Mouse (Mus musculus) liver, embryonic 13.5 days (tissue): ENCODE data around the gene Rec8. TPM values are rescaled to one million over a fixed set of nuclear protein-coding genes. Genes with fewer than 3 reads are reported as not detected.
A peak's percentile ranks its signal among the peaks of the same experiment; 100 is the strongest.

Experiments used
- ATAC-seq: fragments of 200-750 bp; cut with Nextera tagmentation; 2 replicates; pipeline ENCODE4 v1.8.0; 2017; ENCODE audit warnings: low read depth, mild to moderate bottlenecking, moderate number of reproducible peaks, moderate library complexity
- DNase-seq: peaks from one replicate; pipeline ENCODE4 v3.0.0; 2022
- H3K27ac ChIP-seq: fragments of 300-500 bp; sonication (generic); 2 replicates; pipeline ENCODE4 v1.5.1; 2015; ENCODE audit warnings: moderate library complexity, mild to moderate bottlenecking, inconsistent platforms
- H3K27me3 ChIP-seq: fragments of 300-500 bp; sonication (generic); 2 replicates; pipeline ENCODE4 v1.6.1; 2015; ENCODE audit warnings: mild to moderate bottlenecking, inconsistent platforms
- H3K36me3 ChIP-seq: fragments of 300-500 bp; sonication (generic); 2 replicates; pipeline ENCODE4 v1.6.1; 2015; ENCODE audit warnings: mild to moderate bottlenecking, inconsistent platforms
- H3K4me1 ChIP-seq: fragments of 300-500 bp; sonication (generic); replicated peaks from 2 replicates; pipeline ENCODE4 v1.6.1; 2015; ENCODE audit warnings: inconsistent platforms
- H3K4me2 ChIP-seq: fragments of 300-500 bp; sonication (generic); 2 replicates; pipeline ENCODE4 v1.6.1; 2015; ENCODE audit warnings: inconsistent platforms, mild to moderate bottlenecking, moderate library complexity
- H3K4me3 ChIP-seq: fragments of 300-500 bp; sonication (generic); replicated peaks from 2 replicates; pipeline ENCODE4 v1.5.1; 2015; ENCODE audit warnings: mild to moderate bottlenecking, inconsistent platforms
- H3K9ac ChIP-seq: fragments of 300-500 bp; sonication (generic); 2 replicates; pipeline ENCODE4 v1.6.1; 2015; ENCODE audit warnings: mild to moderate bottlenecking, inconsistent platforms
- H3K9me3 ChIP-seq: fragments of 300-500 bp; sonication (generic); replicated peaks from 2 replicates; pipeline ENCODE4 v1.6.1; 2016; ENCODE audit warnings: inconsistent platforms
- WGBS: fragments of 180-500 bp; shearing (Covaris S2); methylation state at CpG from one replicate; pipeline ENCODE4 v1.1.7; 2015; ENCODE audit not compliant: insufficient replicate concordance; 5-methylcytosine and 5-hydroxymethylcytosine counted together
- polyA plus RNA-seq: library from polyadenylated mRNA; unstranded; fragments of >200 nt; fragmentation: Nextera tagmentation; extraction: Ambion mirVana; gene quantifications from 2 replicates; pipeline ENCODE4 v1.2.1, GENCODE M21; 2015

The Rec8 gene
- 1.6 and 1.7 TPM in 2 replicates for polyA plus RNA-seq

DNA sequence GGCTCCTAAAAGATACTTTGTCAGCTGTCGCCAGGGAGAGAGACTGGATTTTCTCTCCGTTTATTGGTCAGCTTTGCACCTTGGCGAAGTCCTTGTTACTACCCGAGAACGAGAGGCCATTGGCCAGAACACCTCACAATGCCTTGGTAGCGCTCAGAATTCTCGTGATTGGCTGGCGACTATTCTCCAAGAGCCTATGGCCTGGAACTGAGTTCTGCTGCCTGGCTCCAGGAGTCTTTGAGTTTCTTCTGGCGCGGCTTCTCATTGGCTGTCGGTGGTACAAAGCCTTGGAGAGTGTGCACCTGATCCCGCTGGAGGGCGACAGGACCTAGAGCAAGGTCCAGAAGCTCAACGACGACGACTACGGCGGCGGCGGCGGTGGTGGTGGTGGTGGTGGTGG lies at the start of gene Rec8:
Gene Rec8 (plus strand): TSS at position 216 of the 400 bp plus-strand sequence.
- Histone ChIP-seq H3K4me1 (peaks cover 66% of the 10 kb centered on the region), H3K4me3 (peak within 1 kb of the TSS; percentile 51), H3K36me3 (no peaks in the 10 kb centered on the region), H3K27me3 (no peaks in the 10 kb centered on the region), H3K4me2 (peak within 1 kb of the TSS; percentile 77), H3K9me3 (no peaks in the 10 kb centered on the region), H3K9ac (peak within 1 kb of the TSS; percentile 62), H3K27ac (peak within 1 kb of the TSS; percentile 59)
- WGBS = 21% methylated on average over 21 of the region's 21 CpGs
- peak; percentile 39 for DNase-seq
- ATAC-seq = peak; percentile 73

DNA sequence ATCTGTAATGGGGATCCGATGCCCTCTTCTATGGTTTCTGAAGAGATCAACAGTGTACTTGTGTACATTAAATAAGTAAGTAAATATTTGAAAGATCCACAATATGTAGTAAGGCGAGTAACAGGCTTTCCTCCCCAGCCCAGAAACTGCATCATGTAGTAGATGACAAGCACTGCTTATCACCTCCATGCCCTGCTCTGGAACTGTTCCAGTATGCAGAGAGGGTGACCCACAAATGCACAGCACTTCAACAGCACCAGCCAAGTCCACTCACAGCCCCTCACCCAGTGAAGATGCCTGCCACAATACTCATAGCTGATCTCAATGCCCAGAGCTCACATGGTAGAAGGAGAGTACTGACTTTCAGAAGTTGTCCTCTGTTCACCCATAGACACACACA lies 47.2 kb upstream of the Rec8 start:
- peaks cover 24% of the 10 kb centered on the region for H3K4me1 ChIP-seq
- H3K27me3 ChIP-seq = no peaks in the 10 kb centered on the region
- peaks cover 53% of the 10 kb centered on the region for H3K36me3 ChIP-seq
- ATAC-seq (no peak), DNase-seq (no peak)
- H3K9me3 ChIP-seq = no peaks in the 10 kb centered on the region
- no peak overlapping the region; the same call in 1 of the 2 replicates for H3K27ac ChIP-seq
- H3K9ac ChIP-seq = no peak overlapping the region
- 58% methylated on average over 2 of the region's 2 CpGs for WGBS
- no peak overlapping the region for H3K4me2 ChIP-seq
- no peak overlapping the region for H3K4me3 ChIP-seq

DNA sequence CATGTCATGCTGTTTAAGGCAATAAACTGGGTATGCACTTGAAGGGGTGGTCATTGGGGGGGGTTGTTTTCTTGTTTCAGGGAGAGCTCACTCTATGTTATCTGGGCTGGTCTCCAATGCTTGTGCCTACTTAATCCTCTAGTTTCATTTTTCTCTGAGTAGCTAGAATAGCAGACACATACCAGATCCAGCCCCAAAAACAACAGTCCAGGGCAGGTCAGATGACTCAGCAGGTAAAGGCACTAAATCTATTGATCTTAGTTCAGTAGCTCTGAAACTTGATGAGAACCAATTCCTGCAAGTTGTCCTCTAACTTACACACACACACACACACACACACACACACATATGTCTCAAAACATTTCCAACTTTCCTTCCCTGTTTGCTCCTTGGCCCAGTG lies 46.1 kb upstream of the Rec8 start:
- H3K36me3 ChIP-seq = peaks cover 41% of the 10 kb centered on the region

DNA sequence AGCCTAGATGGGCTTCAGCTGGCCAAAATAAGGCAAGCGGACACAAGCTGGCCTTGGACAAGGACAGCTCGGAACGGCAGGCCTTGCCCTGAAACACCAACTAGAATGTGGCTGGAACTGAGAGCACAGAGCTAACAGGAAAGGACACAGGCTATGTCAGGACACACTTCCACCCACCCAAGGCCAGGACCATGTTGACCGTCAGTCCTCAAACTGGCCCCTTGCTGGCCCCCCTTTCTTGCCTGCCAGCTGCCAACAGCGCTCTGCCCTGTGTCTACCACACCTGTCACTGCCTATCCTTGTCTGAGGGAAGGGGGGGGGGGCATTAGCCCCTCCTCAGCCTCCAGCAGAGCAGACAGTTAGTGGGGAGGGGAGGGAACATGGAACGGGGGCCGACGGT lies 42.5 kb upstream of the Rec8 start, which contains the start of gene Fitm1:
Gene Fitm1 (plus strand): TSS at position 316 of the 400 bp plus-strand sequence.
- Histone ChIP-seq H3K27ac (no peak within 1 kb of the TSS), H3K4me1 (peaks cover 59% of the 10 kb centered on the region), H3K9me3 (no peaks in the 10 kb centered on the region), H3K36me3 (peaks cover 15% of the 10 kb centered on the region), H3K9ac (peak within 1 kb of the TSS; percentile 4; the same call in 1 of the 2 replicates), H3K27me3 (no peaks in the 10 kb centered on the region), H3K4me2 (no peak within 1 kb of the TSS), H3K4me3 (no peak within 1 kb of the TSS)
- no peak for ATAC-seq
- WGBS = 61% methylated on average over 8 of the region's 8 CpGs
- DNase-seq = no peak

More for the DNA sequence above, 46.1 kb upstream of the Rec8 start:
- H3K27me3 ChIP-seq = no peaks in the 10 kb centered on the region
- no peak overlapping the region for H3K4me2 ChIP-seq
- H3K9me3 ChIP-seq = no peaks in the 10 kb centered on the region
- no peak overlapping the region for H3K9ac ChIP-seq
- ATAC-seq (no peak), DNase-seq (no peak)
- no peak overlapping the region for H3K4me3 ChIP-seq
- peak overlapping the region; percentile 53; the same call in 1 of the 2 replicates for H3K27ac ChIP-seq
- peaks cover 31% of the 10 kb centered on the region for H3K4me1 ChIP-seq

DNA sequence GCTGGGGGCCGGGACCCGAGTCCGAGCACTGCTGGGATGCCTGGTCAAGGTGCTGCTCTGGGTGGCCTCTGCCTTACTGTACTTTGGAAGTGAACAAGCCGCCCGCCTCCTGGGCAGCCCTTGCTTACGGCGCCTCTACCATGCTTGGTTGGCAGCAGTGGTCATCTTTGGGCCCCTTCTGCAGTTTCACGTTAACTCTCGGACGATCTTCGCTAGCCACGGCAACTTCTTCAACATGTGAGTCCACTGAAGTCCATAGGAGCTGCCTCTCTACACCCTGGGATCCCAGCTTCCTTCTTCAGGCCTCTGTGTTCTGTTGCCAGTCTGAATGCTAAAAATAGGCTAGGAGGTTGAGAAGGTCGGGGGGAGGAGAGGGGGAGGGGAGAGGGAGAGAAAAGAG lies 42.1 kb upstream of the Rec8 start:
- no peaks in the 10 kb centered on the region for H3K9me3 ChIP-seq
- H3K9ac ChIP-seq = peak overlapping the region; percentile 4; the same call in 1 of the 2 replicates
- H3K27me3 ChIP-seq = no peaks in the 10 kb centered on the region
- H3K27ac ChIP-seq = no peak overlapping the region
- no peak overlapping the region for H3K4me2 ChIP-seq
- DNase-seq (no peak), ATAC-seq (no peak)
- no peak overlapping the region for H3K4me3 ChIP-seq
- WGBS = 64% methylated on average over 13 of the region's 13 CpGs
- H3K36me3 ChIP-seq = peaks cover 16% of the 10 kb centered on the region
- peaks cover 57% of the 10 kb centered on the region for H3K4me1 ChIP-seq

DNA sequence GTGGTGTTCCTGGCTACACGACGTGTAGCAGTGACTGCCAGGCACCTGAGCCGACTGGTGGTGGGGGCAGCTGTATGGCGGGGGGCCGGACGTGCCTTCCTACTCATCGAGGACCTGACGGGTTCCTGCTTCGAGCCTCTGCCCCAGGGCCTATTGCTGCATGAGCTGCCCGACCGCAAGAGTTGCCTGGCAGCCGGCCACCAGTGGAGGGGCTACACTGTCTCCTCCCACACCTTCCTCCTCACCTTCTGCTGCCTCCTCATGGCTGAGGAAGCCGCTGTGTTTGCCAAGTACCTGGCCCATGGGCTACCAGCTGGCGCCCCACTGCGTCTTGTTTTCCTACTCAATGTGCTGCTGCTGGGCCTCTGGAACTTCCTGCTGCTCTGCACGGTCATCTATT lies 41.5 kb upstream of the Rec8 start:
- ATAC-seq = no peak

DNA sequence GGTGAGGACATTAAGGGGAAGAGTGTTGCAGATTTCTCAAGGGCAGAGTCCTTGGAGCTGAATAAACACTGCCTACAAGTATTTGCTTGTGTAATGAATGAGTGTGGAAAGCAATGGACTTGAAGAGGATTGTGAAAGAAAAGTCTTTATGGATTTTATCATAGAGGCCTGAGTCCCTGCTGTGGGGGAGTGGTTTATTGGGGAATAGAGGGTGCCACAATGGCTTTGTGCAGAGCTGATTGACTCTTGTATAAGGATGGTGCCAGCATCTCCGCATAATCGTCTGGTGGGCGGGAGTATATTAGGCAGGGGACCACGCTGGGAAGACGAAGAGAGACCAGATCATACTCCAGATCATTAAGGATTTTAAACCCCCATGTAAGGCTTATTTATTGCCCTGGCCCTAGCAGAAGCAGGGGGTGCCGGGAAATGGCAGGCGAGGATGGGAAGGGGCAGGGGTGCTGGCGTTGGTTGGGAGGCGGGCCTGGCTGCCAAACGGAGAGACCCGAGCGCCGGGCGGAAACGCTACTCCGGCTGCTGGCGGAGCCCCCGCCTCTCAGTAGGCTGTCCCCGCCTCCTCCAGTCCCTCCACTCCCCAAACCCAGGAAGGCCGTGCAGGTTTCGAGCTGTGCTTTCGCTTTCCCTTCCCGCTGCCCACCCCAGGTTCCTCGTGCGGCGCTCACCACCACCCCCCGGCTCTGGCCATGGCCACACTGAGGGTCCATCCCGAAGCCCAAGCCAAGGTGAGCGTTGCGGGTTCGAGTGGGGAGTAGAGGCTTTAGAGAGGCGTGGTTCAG lies 39.8 kb upstream of the Rec8 start, which contains the start of gene Psme1:
Gene Psme1 (plus strand): TSS at position 253 of the 797 bp plus-strand sequence.
- WGBS = 1% methylated on average over 32 of the region's 32 CpGs
- Histone ChIP-seq H3K36me3 (peaks cover 26% of the 10 kb centered on the region), H3K4me3 (peak within 1 kb of the TSS; percentile 83), H3K27ac (peak within 1 kb of the TSS; percentile 90), H3K9me3 (no peaks in the 10 kb centered on the region), H3K4me1 (peaks cover 48% of the 10 kb centered on the region), H3K4me2 (peak within 1 kb of the TSS; percentile 92), H3K27me3 (no peaks in the 10 kb centered on the region), H3K9ac (peak within 1 kb of the TSS; percentile 92)
- DNase-seq (peak; percentile 67), ATAC-seq (peak; percentile 80)

More for the DNA sequence above, 41.5 kb upstream of the Rec8 start:
- no peak overlapping the region for H3K9ac ChIP-seq
- no peak overlapping the region for H3K4me3 ChIP-seq
- no peak for DNase-seq
- H3K4me2 ChIP-seq = no peak overlapping the region
- no peaks in the 10 kb centered on the region for H3K27me3 ChIP-seq
- H3K27ac ChIP-seq = no peak overlapping the region
- no peaks in the 10 kb centered on the region for H3K9me3 ChIP-seq
- 78% methylated on average over 16 of the region's 16 CpGs for WGBS
- peaks cover 20% of the 10 kb centered on the region for H3K36me3 ChIP-seq
- peaks cover 51% of the 10 kb centered on the region for H3K4me1 ChIP-seq

DNA sequence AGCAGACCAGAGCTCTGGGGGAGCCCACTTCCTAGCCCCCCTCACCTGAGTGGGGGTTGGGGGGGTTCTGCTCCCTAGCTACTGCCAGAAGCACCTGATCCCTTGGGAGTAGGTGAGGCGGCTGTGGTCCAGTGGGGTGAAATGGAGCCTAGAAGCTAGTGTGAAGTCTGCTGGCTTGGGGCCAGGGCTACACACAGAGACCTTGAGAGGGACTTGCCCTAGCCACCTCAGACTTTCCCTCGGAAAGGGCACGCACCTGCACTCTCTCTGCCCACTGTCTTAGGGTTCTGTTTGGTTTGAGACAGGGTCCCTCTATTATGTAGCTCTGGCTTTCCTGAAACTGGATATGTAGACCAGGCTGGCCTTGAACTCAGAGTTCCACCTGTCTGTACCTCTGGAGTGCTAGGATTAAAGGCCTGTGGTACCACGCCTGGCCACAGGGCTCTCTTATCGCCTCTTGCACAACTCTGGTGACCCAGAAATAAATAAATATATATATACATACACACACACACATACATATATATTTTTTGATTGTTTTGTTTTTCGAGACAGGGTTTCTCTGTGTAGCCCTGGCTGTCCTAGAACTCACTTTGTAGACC lies 39.1 kb upstream of the Rec8 start:
- peak overlapping the region; percentile 90 for H3K27ac ChIP-seq
- H3K27me3 ChIP-seq = no peaks in the 10 kb centered on the region
- peak overlapping the region; percentile 83 for H3K4me3 ChIP-seq
- peak overlapping the region; percentile 92 for H3K9ac ChIP-seq
- peak overlapping the region; percentile 92 for H3K4me2 ChIP-seq
- H3K4me1 ChIP-seq = peaks cover 55% of the 10 kb centered on the region
- 12% methylated on average over 6 of the region's 6 CpGs for WGBS
- DNase-seq (peak; percentile 34), ATAC-seq (peak; percentile 54)
- H3K9me3 ChIP-seq = no peaks in the 10 kb centered on the region
- H3K36me3 ChIP-seq = peaks cover 31% of the 10 kb centered on the region

DNA sequence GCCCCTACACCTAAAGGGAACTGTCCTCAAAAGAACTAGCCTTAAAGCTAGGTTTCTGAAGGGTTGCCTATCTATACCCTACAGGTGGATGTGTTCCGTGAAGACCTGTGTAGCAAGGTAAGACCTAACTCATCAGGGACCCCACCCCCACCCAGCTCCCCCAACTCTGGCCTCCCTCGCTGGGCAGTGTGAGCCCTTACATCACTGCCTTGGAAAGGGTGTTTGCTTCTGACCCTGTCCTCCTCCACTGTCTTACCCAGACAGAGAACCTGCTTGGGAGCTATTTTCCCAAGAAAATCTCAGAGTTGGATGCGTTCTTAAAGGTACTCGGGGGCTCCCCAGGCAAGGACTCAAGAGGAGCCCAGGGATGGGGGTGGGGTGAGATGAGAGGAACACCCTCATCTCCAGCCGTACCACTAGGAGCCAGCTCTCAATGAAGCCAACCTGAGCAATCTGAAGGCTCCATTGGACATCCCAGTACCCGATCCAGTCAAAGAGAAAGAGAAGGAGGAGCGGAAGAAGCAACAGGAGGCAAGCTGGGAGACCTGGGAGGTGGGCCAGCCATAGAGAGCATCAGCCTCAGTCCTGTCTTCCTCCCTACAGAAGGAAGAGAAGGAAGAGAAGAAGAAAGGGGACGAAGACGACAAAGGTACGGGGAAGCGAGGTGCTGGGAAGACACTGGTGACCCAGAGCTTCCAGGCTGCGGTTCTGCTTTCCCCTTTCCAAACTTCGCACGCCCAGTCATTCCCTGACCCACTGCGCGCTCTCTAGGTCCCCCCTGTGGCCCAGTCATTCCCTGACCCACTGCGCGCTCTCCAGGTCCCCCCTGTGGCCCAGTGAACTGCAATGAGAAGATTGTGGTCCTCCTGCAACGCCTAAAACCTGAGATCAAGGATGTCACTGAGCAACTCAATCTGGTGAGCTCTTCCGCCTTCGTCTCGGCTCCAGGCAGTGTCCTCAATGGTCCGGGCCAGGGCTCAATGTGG lies 38.0 kb upstream of the Rec8 start:
- no peak for ATAC-seq
- H3K4me3 ChIP-seq = peak overlapping the region; percentile 83

DNA sequence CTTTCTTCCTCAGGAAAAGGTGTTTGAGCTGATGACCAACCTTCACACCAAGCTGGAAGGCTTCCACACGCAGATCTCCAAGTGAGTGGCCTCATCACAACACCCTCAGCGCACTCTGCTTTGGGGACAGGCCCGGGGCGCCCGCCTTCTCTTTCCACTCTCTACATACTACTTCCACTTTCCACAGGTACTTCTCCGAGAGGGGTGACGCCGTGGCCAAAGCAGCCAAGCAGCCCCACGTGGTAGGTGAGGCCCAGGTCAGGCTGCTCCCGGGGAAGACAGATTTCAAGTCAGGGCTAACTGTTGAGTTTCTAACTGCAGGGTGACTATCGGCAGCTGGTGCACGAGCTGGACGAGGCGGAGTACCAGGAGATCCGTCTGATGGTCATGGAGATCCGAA lies 37.1 kb upstream of the Rec8 start:
- Histone ChIP-seq H3K27me3 (no peaks in the 10 kb centered on the region), H3K9me3 (no peaks in the 10 kb centered on the region), H3K4me3 (no peak overlapping the region), H3K27ac (peak overlapping the region; percentile 16; the same call in 1 of the 2 replicates), H3K4me2 (no peak overlapping the region), H3K36me3 (peaks cover 31% of the 10 kb centered on the region), H3K4me1 (peaks cover 65% of the 10 kb centered on the region), H3K9ac (no peak overlapping the region)
- DNase-seq (no peak), ATAC-seq (no peak)
- 90% methylated on average over 16 of the region's 16 CpGs for WGBS

More for the DNA sequence above, 38.0 kb upstream of the Rec8 start:
- no peaks in the 10 kb centered on the region for H3K9me3 ChIP-seq
- no peak for DNase-seq
- peak overlapping the region; percentile 90 for H3K27ac ChIP-seq
- whole genome bisulfite sequencing = 85% methylated on average over 23 of the region's 23 CpGs
- H3K36me3 ChIP-seq = peaks cover 31% of the 10 kb centered on the region
- peaks cover 66% of the 10 kb centered on the region for H3K4me1 ChIP-seq
- H3K27me3 ChIP-seq = no peaks in the 10 kb centered on the region
- H3K4me2 ChIP-seq = peak overlapping the region; percentile 92
- H3K9ac ChIP-seq = peak overlapping the region; percentile 92; the same call in 1 of the 2 replicates
